Mouse (Mus musculus) myocyte (in vitro differentiated cells): ENCODE measurements at regions not wholly inside any gene's neighbourhood (a gene's known extent, or its start where the extent isn't known, plus 50 kb on each side); places are given as distances from the start of the nearest gene placed in this dataset.

Experiments
- MAX ChIP-seq: IDR thresholded peaks from one replicate; pipeline ENCODE4 v1.6.1; 2011; ENCODE audit warnings: low read depth, mild to moderate bottlenecking, control low read depth
- MYOD1 ChIP-seq, 3 experiments: IDR thresholded peaks; one replicate each; pipeline ENCODE4 v1.6.1; 2011; ENCODE audit warnings: control low read depth in 2 of 3, low read depth in 2 of 3, mild to moderate bottlenecking in 2 of 3, moderate library complexity in 1 of 3; ENCODE audit not compliant: insufficient read length in 2 of 3, control insufficient read depth in 1 of 3
- POLR2A ChIP-seq: IDR thresholded peaks from one replicate; pipeline ENCODE4 v1.6.1; 2011; ENCODE audit warnings: low read depth, mild to moderate bottlenecking, control low read depth, moderate library complexity; ENCODE audit not compliant: insufficient read length
- REST ChIP-seq: IDR thresholded peaks from one replicate; pipeline ENCODE4 v1.6.1; 2011; ENCODE audit warnings: mild to moderate bottlenecking, control low read depth, moderate library complexity; ENCODE audit not compliant: insufficient read depth, insufficient read length
- TCF12 ChIP-seq: IDR thresholded peaks from one replicate; pipeline ENCODE4 v1.6.1; 2011; ENCODE audit warnings: mild to moderate bottlenecking, control low read depth; ENCODE audit not compliant: poor library complexity, insufficient read depth, severe bottlenecking

DNA sequence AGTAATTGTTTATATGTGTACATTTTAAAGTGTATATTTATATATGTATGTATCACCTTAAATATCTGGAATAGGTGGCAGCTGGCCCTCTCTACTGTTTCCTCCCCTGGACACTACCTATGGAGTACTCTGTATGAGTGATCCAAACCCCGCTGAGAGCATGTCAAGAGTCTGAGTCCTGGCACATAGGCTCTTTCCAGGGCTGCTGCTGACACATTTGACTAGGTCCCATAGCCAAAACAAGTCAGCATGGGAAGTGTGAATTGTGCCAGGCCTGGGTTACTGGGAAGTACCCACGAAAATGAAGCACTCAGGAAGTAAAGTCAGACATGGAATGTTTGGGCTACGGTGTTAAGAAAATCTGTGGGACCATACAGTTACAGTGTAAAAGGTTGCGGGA lies 321.1 kb downstream of the Mef2c start:
- TF ChIP-seq REST (no peak), MYOD1 (IDR thresholded peaks at IDR 0.05; ENCODE audit: control insufficient read depth in 1 of 3, insufficient read length in 2 of 3, low read depth in 2 of 3) (no peak), MAX (no peak), TCF12 (no peak), POLR2A (no peak)
